Mouse (Mus musculus) liver, embryonic 11.5 days (tissue): ENCODE data around the gene Col23a1. TPM values are rescaled to one million over a fixed set of nuclear protein-coding genes. Genes with fewer than 3 reads are reported as not detected.
"Not testable (repeated sequence)": the region's sequence is repeated elsewhere in the genome, so short reads cannot be mapped to it uniquely, and the experiment has no call there.

Experiments
- ATAC-seq: fragments of 200-750 bp; cut with Nextera tagmentation; replicated peaks from 2 replicates; pipeline ENCODE4 v1.8.0; 2017; ENCODE audit warnings: moderate number of reproducible peaks, mild to moderate bottlenecking, moderate TSS enrichment, moderate library complexity; ENCODE audit not compliant: low FRiP score
- DNase-seq: peaks from one replicate; pipeline ENCODE4 v3.0.0-alpha.2; 2017; ENCODE audit warnings: low spot score
- H3K27ac ChIP-seq: fragments of 300-500 bp; sonication (generic); 2 replicates; pipeline ENCODE4 v1.5.1; 2014; ENCODE audit warnings: mild to moderate bottlenecking, low read depth, low read length, control low read depth
- H3K27me3 ChIP-seq: fragments of 300-500 bp; sonication (generic); replicated peaks from 2 replicates; pipeline ENCODE4 v1.6.1; 2014; ENCODE audit warnings: low read length, mixed read lengths; ENCODE audit not compliant: control insufficient read depth, insufficient read depth
- H3K36me3 ChIP-seq: fragments of 300-500 bp; sonication (generic); 2 replicates; pipeline ENCODE4 v1.6.1; 2014; ENCODE audit warnings: mild to moderate bottlenecking, low read length, moderate library complexity, mixed read lengths; ENCODE audit not compliant: control insufficient read depth, insufficient read depth
- H3K4me1 ChIP-seq: fragments of 300-500 bp; sonication (generic); replicated peaks from 2 replicates; pipeline ENCODE4 v1.6.1; 2014; ENCODE audit warnings: low read length, mixed read lengths; ENCODE audit not compliant: control insufficient read depth, insufficient read depth
- H3K4me2 ChIP-seq: fragments of 300-500 bp; sonication (generic); 2 replicates; pipeline ENCODE4 v1.6.1; 2014; ENCODE audit warnings: mild to moderate bottlenecking, control low read depth, moderate library complexity
- H3K4me3 ChIP-seq: fragments of 300-500 bp; sonication (generic); 2 replicates; pipeline ENCODE4 v1.5.1; 2014; ENCODE audit warnings: low read depth, low read length, control low read depth
- H3K9ac ChIP-seq: fragments of 300-500 bp; sonication (generic); 2 replicates; pipeline ENCODE4 v1.6.1; 2014; ENCODE audit warnings: low read depth, low read length, control low read depth
- H3K9me3 ChIP-seq: fragments of 300-500 bp; sonication (generic); 2 replicates; pipeline ENCODE4 v1.6.1; 2016; ENCODE audit warnings: low read length, inconsistent platforms, mixed read lengths; ENCODE audit not compliant: control insufficient read depth
- whole genome bisulfite sequencing: fragments of 180-500 bp; shearing (Covaris S2); extraction: QIAGEN DNeasy Blood & Tissue Kit; methylation state at CpG from one replicate; pipeline ENCODE4 v1.1.7; 2014; 5-methylcytosine and 5-hydroxymethylcytosine counted together
- polyA plus RNA-seq: library from polyadenylated mRNA; unstranded; fragments of >200 nt; fragmentation: Nextera tagmentation; extraction: Ambion mirVana; gene quantifications from 2 replicates; pipeline ENCODE4 v1.2.1, GENCODE M21; 2014

The Col23a1 gene
- polyA plus RNA-seq, 1 experiment from 2014 or later: 2.0 TPM

- Histone ChIP-seq H3K27me3 (no peaks in the 10 kb centered on the region), H3K9ac (no peak overlapping the region), H3K9me3 (no peaks in the 10 kb centered on the region), H3K4me2 (no peak overlapping the region), H3K36me3 (no peaks in the 10 kb centered on the region), H3K4me1 (no peaks in the 10 kb centered on the region), H3K4me3 (no peak overlapping the region), H3K27ac (no peak overlapping the region)
- ATAC-seq (no peak), DNase-seq (no peak)
- WGBS: 74% methylated on average over 9 of the region's 9 CpGs
Measured at GRCm38 (mm10) chr11:51351151-51351550, 61.4 kb downstream of the Col23a1 start.

- Histone ChIP-seq H3K27me3 (no peaks in the 10 kb centered on the region), H3K4me1 (no peaks in the 10 kb centered on the region), H3K4me2 (no peak overlapping the region), H3K9ac (no peak overlapping the region), H3K36me3 (no peaks in the 10 kb centered on the region), H3K9me3 (no peaks in the 10 kb centered on the region), H3K4me3 (no peak overlapping the region), H3K27ac (no peak overlapping the region)
- ATAC-seq (no peak), DNase-seq (no peak)
- 66% methylated on average over 5 of the region's 5 CpGs for WGBS
Measured at GRCm38 (mm10) chr11:51351841-51352240, 62.1 kb downstream of the Col23a1 start.

GRCm38 (mm10) chr11:51353746-51354145, 64.0 kb downstream of the Col23a1 start:
- Histone ChIP-seq H3K27ac (no peak overlapping the region), H3K36me3 (no peaks in the 10 kb centered on the region), H3K4me1 (no peaks in the 10 kb centered on the region), H3K9ac (no peak overlapping the region), H3K27me3 (no peaks in the 10 kb centered on the region), H3K4me2 (no peak overlapping the region), H3K9me3 (no peaks in the 10 kb centered on the region), H3K4me3 (no peak overlapping the region)
- no peak for DNase-seq
- no peak for ATAC-seq
- 75% methylated on average over 5 of the region's 5 CpGs for WGBS

DNA sequence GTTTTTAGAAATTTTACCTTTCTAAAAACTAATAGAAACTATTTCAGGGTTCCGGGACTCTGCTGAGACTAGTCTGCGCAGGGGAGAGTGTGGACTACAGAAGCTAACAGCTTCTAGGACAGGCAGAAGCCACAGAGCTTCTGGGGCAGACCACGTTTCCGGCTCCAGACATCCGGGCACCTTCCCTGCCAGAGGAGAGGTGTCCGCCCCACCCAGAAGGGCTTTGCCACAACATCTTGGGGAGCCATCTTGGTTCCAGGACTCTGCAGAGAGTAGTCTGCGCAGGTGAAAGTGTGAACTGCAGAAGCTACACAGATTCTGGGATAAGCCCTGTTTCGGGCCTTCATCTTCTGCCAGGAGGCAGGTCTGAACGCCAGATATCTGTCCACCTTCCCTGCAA, 69.3 kb downstream of the Col23a1 start:
- not testable (repeated sequence) for H3K9ac ChIP-seq, H3K4me2 ChIP-seq, H3K9me3 ChIP-seq, H3K4me1 ChIP-seq, H3K4me3 ChIP-seq, DNase-seq, ATAC-seq, H3K36me3 ChIP-seq, H3K27ac ChIP-seq, H3K27me3 ChIP-seq
- 83% methylated on average over 9 of the region's 9 CpGs for WGBS

GRCm38 (mm10) chr11:51364353-51364752, 74.6 kb downstream of the Col23a1 start:
- Histone ChIP-seq H3K4me2 (no peak overlapping the region), H3K9me3 (no peaks in the 10 kb centered on the region), H3K27me3 (no peaks in the 10 kb centered on the region), H3K4me1 (no peaks in the 10 kb centered on the region), H3K9ac (no peak overlapping the region), H3K4me3 (no peak overlapping the region), H3K27ac (no peak overlapping the region), H3K36me3 (no peaks in the 10 kb centered on the region)
- WGBS: 80% methylated on average over 5 of the region's 5 CpGs
- no peak for DNase-seq
- ATAC-seq: no peak

GRCm38 (mm10) chr11:51367334-51367733, 77.6 kb downstream of the Col23a1 start:
- Histone ChIP-seq H3K4me2 (no peak overlapping the region), H3K27me3 (no peaks in the 10 kb centered on the region), H3K9me3 (no peaks in the 10 kb centered on the region), H3K9ac (no peak overlapping the region), H3K27ac (no peak overlapping the region), H3K4me3 (no peak overlapping the region), H3K36me3 (no peaks in the 10 kb centered on the region), H3K4me1 (0 out of 2 replicates have a peak, but pooled peaks cover 4% of the 10 kb centered on the region)
- DNase-seq (no peak), ATAC-seq (no peak)
- 38% methylated on average over 5 of the region's 5 CpGs for WGBS

GRCm38 (mm10) chr11:51370273-51370672, 80.6 kb downstream of the Col23a1 start:
- Histone ChIP-seq H3K36me3 (no peaks in the 10 kb centered on the region), H3K27me3 (no peaks in the 10 kb centered on the region), H3K4me3 (no peak overlapping the region), H3K9me3 (no peaks in the 10 kb centered on the region), H3K4me1 (0 out of 2 replicates have a peak, but pooled peaks cover 4% of the 10 kb centered on the region), H3K9ac (no peak overlapping the region), H3K4me2 (no peak overlapping the region), H3K27ac (no peak overlapping the region)
- DNase-seq (no peak), ATAC-seq (no peak)
- 36% methylated on average over 4 of the region's 4 CpGs for WGBS

GRCm38 (mm10) chr11:51371321-51371720, 81.6 kb downstream of the Col23a1 start:
- Histone ChIP-seq H3K4me2 (no peak overlapping the region), H3K4me1 (0 out of 2 replicates have a peak, but pooled peaks cover 4% of the 10 kb centered on the region), H3K9me3 (no peaks in the 10 kb centered on the region), H3K9ac (no peak overlapping the region), H3K36me3 (no peaks in the 10 kb centered on the region), H3K27me3 (no peaks in the 10 kb centered on the region), H3K27ac (no peak overlapping the region), H3K4me3 (no peak overlapping the region)
- ATAC-seq: no peak
- WGBS: 69% methylated on average over 4 of the region's 4 CpGs
- DNase-seq: no peak

GRCm38 (mm10) chr11:51371926-51372325, 82.2 kb downstream of the Col23a1 start:
- Histone ChIP-seq H3K27me3 (no peaks in the 10 kb centered on the region), H3K9ac (no peak overlapping the region), H3K27ac (no peak overlapping the region), H3K36me3 (no peaks in the 10 kb centered on the region), H3K9me3 (no peaks in the 10 kb centered on the region), H3K4me1 (0 out of 2 replicates have a peak, but pooled peaks cover 4% of the 10 kb centered on the region), H3K4me3 (no peak overlapping the region), H3K4me2 (no peak overlapping the region)
- no peak for DNase-seq
- WGBS: 74% methylated on average over 1 of the region's 1 CpGs
- ATAC-seq: no peak
